Mouse (Mus musculus): ENCODE results near the gene Tbc1d15. TPM values are rescaled to one million over a fixed set of nuclear protein-coding genes. Genes with fewer than 3 reads are reported as not detected.
A peak's percentile ranks its signal among the peaks of the same experiment; 100 is the strongest.

Tbc1d15 gene
- 39.6 and 41.5 TPM in 2 replicates for polyA plus RNA-seq (2015; fragmentation: Nextera tagmentation; extraction: Ambion mirVana)

DNA sequence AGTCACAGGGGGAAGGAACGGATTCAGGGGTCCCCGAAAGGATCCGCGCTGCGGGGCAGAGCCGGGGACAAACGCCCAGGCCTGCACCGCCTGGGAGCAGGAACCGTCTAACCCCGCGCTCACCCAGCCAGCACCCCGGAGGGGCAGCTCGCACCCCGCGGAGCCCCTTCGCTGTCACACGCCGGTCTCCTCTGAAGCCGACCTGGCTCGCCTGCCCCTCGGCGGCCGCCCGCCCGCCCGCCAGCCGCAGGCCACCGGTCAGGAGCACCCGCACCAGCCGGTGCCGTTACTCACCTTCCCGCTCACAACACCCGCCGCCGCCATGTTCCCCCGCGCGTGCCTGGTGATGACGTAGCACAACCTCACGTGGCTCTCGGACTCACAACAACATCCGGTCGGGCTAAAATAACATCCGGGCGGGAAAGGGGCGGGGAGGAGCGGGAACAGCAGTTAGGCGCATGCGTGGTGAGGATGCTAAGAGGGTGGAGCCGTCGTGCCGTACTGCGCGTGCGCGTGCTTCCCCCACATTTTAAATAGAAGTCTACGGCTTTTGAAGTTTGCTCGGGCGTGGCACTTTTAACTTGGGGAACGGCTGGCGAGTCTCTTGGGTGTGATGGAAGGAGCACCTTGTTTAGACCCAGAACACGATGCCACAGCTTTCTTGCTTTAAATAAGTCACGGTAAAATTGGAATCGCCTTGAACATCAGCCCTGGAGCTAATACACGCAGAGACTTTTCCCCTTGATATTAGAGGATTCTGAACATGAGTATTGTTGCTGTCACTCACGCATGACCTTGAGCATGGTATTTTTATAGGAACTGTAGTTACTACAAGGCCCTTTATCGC is at the start of gene Tbc1d15:
Gene Tbc1d15, minus strand, starts transcription at position 380 of the 847 bp plus-strand sequence.
- no peaks in the 10 kb centered on the region for H3K36me3 ChIP-seq (ENCODE audit: poor library complexity, severe bottlenecking)
- H3K4me1 ChIP-seq: peaks cover 19% of the 10 kb centered on the region
- H3K27ac ChIP-seq: no peak within 1 kb of the TSS; the same call in 1 of the 2 replicates
- peak; percentile 99 for ATAC-seq
- no peaks in the 10 kb centered on the region for H3K9me3 ChIP-seq (replicated peaks)
- no peaks in the 10 kb centered on the region for H3K27me3 ChIP-seq
- peak within 1 kb of the TSS; percentile 97 for H3K4me3 ChIP-seq
- WGBS: under 1% methylated on average over 57 of the region's 67 CpGs
- peak within 1 kb of the TSS; percentile 90 for H3K9ac ChIP-seq
- peak within 1 kb of the TSS; percentile 74 for H3K4me2 ChIP-seq

DNA sequence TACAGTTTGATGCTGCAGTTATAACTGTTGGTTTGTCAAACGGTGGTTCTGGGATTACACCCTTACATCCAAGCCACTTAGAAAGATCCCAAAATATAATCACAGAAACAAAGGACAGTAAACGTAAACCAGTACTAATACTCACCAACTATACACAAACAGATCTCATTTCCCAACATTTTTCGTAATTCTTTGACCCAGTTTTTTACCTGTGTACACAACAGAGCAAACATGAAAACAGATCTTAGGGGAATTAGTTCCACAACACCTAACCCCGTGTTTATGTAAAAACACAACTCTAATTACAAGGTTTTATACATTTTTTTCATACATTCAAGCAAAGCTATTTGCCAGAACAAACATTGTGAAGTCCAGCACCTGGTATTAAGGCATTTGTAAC is 47.4 kb upstream of the Tbc1d15 start:
- no peaks in the 10 kb centered on the region for H3K9me3 ChIP-seq (replicated peaks)
- H3K4me3 ChIP-seq: no peak overlapping the region
- H3K27me3 ChIP-seq: no peaks in the 10 kb centered on the region
- peaks cover 58% of the 10 kb centered on the region for H3K36me3 ChIP-seq (ENCODE audit: poor library complexity, severe bottlenecking)
- no peak overlapping the region for H3K9ac ChIP-seq
- 94% methylated on average over 4 of the region's 4 CpGs for WGBS
- no peaks in the 10 kb centered on the region for H3K4me1 ChIP-seq
- H3K27ac ChIP-seq: no peak overlapping the region
- H3K4me2 ChIP-seq: no peak overlapping the region
- ATAC-seq: no peak

DNA sequence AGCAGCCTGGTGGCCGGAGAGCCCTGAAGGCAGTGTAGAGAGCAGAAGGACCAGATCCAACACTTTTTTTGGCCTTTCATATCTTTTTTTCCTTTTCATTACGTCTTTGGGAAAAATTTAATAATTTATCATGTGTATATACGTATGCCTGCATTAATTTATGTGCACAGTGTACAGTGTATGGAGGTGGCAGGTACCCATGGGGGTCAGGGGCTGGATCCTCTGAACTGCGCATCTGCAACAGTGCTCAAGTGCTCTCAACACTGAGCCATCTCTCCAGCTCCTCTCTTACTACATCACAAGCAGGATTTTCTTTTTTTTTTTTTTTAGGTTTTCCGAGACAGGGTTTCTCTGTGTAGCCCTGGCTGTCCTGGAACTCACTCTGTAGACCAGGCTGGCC is 46.3 kb upstream of the Tbc1d15 start:
- Histone ChIP-seq H3K27ac (no peak overlapping the region), H3K4me1 (no peaks in the 10 kb centered on the region), H3K27me3 (no peaks in the 10 kb centered on the region), H3K4me2 (no peak overlapping the region), H3K36me3 (ENCODE audit: poor library complexity, severe bottlenecking) (peaks cover 67% of the 10 kb centered on the region), H3K9me3 (replicated peaks) (no peaks in the 10 kb centered on the region), H3K9ac (no peak overlapping the region), H3K4me3 (no peak overlapping the region)
- ATAC-seq: no peak
- 94% methylated on average over 5 of the region's 5 CpGs for WGBS

DNA sequence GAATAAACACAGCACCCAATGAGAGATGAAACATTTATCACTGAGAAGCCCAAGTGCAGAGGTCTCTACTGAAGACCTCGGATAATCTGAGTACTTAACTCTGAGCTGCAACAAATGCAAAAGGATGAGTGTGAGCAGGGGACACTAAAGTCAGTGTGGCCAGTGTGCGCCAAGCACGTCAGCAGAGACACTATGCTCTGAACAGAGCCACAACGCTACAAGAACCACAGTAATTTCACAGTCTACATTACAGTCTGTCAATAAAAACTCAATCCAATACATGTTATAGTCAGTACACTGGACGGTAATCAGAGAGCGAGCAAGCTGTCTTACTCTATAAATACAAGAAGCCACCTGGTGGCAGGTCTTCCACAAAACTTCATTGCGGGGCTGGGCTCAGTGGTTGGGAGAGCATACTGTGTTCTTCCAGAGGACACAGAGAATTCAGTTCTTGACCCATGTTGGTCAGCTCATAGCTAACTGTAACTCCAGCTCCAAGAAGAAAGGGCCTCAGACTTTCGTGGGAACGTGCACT is 45.2 kb upstream of the Tbc1d15 start:
- no peaks in the 10 kb centered on the region for H3K4me1 ChIP-seq
- no peak overlapping the region for H3K27ac ChIP-seq
- H3K27me3 ChIP-seq: no peaks in the 10 kb centered on the region
- no peak for ATAC-seq
- H3K9me3 ChIP-seq (replicated peaks): no peaks in the 10 kb centered on the region
- peaks cover 73% of the 10 kb centered on the region for H3K36me3 ChIP-seq (ENCODE audit: poor library complexity, severe bottlenecking)
- no peak overlapping the region for H3K4me3 ChIP-seq
- WGBS: 84% methylated on average over 9 of the region's 9 CpGs
- H3K9ac ChIP-seq: no peak overlapping the region
- no peak overlapping the region for H3K4me2 ChIP-seq

DNA sequence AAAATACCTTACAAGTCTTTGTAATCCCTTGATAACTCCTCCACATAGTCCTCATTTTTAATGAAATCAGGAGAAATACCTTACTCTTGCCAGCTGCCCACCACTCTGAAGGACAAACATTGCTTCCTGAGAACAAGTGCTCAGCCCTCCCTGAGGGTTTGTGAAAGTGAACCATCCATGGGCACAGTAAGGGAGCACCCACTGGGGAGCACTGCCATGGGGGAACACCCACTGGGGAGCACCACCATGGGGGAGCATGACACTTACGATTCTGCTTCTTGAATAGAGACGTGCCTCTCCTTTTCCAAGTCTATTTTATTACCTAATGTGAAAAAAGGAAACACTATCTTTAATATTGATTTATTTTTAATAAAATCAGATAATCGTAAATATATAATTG is 43.9 kb upstream of the Tbc1d15 start:
- ATAC-seq: no peak
- H3K4me2 ChIP-seq: no peak overlapping the region
- H3K4me3 ChIP-seq: no peak overlapping the region
- no peak overlapping the region for H3K27ac ChIP-seq
- WGBS: 92% methylated on average over 3 of the region's 3 CpGs
- no peaks in the 10 kb centered on the region for H3K27me3 ChIP-seq
- H3K9ac ChIP-seq: no peak overlapping the region
- no peaks in the 10 kb centered on the region for H3K9me3 ChIP-seq (replicated peaks)
- peaks cover 76% of the 10 kb centered on the region for H3K36me3 ChIP-seq (ENCODE audit: poor library complexity, severe bottlenecking)
- no peaks in the 10 kb centered on the region for H3K4me1 ChIP-seq

DNA sequence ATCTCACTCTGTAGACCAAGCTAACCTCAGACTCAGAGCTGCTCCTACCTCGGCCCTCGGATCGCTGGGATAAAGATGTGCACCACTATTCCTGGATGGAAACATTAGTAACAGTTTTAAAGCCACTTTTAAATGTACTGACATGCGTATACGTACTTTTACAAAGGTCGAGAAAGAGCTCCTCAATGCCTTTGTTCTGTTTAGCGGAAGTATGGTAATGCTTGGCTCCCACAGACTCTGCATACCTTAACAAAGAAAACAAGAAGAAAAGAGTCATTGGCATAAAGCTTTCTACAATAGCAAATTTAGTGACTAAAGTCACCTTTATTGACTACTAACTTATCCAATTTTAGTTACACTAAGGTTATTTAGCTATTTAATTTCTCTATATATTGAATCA is 43.4 kb upstream of the Tbc1d15 start:
- Histone ChIP-seq H3K9me3 (replicated peaks) (no peaks in the 10 kb centered on the region), H3K4me1 (no peaks in the 10 kb centered on the region), H3K36me3 (ENCODE audit: poor library complexity, severe bottlenecking) (peaks cover 74% of the 10 kb centered on the region), H3K27me3 (no peaks in the 10 kb centered on the region), H3K4me3 (no peak overlapping the region), H3K4me2 (no peak overlapping the region), H3K9ac (no peak overlapping the region), H3K27ac (no peak overlapping the region)
- 88% methylated on average over 7 of the region's 7 CpGs for WGBS
- ATAC-seq: no peak

DNA sequence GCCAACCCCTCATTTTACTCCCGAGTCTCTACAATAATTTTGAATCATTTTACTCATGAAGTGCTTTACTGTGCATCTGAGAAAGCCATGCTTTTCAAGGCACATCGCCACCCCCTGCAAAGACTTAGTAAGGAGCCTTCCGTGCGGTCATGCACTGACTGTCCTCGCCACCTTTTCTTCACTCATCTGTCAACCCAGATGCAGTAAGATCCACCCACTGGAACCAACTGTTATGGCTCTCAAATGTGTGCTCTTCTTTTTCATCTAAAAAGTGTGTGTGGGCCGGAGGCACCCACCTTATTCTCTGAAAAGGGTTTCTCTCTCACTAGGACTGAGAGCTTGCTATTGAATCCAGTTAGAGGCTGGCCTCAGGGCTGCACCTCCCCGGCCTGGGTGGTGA is 42.7 kb upstream of the Tbc1d15 start:
- H3K4me1 ChIP-seq: no peaks in the 10 kb centered on the region
- H3K9me3 ChIP-seq (replicated peaks): no peaks in the 10 kb centered on the region
- 94% methylated on average over 7 of the region's 7 CpGs for WGBS
- no peak overlapping the region for H3K9ac ChIP-seq
- H3K27me3 ChIP-seq: no peaks in the 10 kb centered on the region
- H3K36me3 ChIP-seq (ENCODE audit: poor library complexity, severe bottlenecking): peaks cover 73% of the 10 kb centered on the region
- H3K27ac ChIP-seq: no peak overlapping the region
- no peak overlapping the region for H3K4me2 ChIP-seq
- no peak for ATAC-seq
- no peak overlapping the region for H3K4me3 ChIP-seq

DNA sequence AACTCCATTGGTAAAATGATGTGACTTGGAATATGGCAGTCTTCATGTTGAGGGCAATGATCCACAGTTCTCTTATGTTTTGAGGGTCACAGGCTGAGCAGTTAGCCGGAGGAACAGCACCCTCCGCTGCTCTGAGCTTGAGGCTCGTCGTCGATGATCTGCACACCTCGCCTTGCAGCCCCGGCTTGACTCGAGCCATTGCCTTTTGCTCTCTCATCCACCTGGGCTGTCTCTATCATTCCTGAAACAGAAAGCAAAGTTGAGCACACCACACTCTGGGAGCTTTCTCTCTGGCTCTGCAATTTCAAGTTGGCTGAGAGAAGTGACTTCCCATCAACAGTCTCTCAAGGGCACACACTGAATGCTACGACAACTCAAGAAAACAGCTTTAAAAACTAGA is 39.4 kb upstream of the Tbc1d15 start:
- Histone ChIP-seq H3K4me2 (no peak overlapping the region), H3K4me3 (no peak overlapping the region), H3K36me3 (ENCODE audit: poor library complexity, severe bottlenecking) (peaks cover 76% of the 10 kb centered on the region), H3K4me1 (no peaks in the 10 kb centered on the region), H3K27ac (no peak overlapping the region), H3K27me3 (no peaks in the 10 kb centered on the region), H3K9ac (no peak overlapping the region), H3K9me3 (replicated peaks) (no peaks in the 10 kb centered on the region)
- 96% methylated on average over 9 of the region's 9 CpGs for WGBS
- ATAC-seq: no peak

DNA sequence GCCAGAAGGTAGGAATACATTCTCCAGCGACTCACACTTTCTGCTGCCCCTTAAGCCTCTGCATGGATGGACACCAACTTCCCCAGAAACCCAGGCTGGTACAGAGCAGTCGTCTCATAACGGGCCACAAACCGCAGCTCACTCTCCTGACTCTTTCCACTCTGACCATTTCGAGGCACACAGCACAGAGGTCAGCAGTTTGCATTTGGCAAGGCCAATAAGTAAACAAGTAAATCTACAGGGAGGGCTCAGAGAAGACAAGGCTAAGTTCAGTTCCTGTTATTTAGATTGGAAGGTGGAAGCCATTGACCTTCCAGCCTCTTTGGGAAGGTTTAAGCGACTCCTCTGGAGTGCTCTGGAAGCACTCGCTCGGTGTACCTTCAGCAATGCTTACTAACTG is 37.6 kb upstream of the Tbc1d15 start:
- 94% methylated on average over 8 of the region's 8 CpGs for WGBS

DNA sequence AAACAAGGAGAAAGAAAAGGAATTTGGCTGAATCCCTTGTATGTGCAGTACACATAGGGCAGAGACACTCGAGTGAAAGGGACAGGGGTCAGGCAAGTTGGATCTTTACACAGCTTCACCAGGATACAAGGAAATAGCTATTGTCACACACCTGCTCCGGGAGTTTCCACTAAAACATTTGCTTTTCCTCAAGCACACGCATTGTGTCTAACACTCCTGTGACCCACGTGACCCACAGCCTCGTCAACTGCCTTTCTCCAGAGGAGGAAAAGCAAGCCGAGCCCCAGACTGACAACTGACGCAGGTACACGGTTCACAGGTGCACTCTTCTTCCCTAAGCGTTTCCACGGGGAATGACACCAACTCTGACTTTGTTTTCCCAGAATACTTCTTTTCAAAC is 32.9 kb upstream of the Tbc1d15 start:
- Histone ChIP-seq H3K9me3 (replicated peaks) (no peaks in the 10 kb centered on the region; the same call in 1 of the 2 replicates), H3K4me2 (no peak overlapping the region), H3K27me3 (no peaks in the 10 kb centered on the region), H3K4me3 (no peak overlapping the region), H3K36me3 (ENCODE audit: poor library complexity, severe bottlenecking) (peaks cover 24% of the 10 kb centered on the region), H3K9ac (no peak overlapping the region), H3K27ac (no peak overlapping the region), H3K4me1 (no peaks in the 10 kb centered on the region)
- ATAC-seq: no peak
- 81% methylated on average over 10 of the region's 10 CpGs for WGBS

More for the DNA sequence above, 37.6 kb upstream of the Tbc1d15 start:
- H3K9me3 ChIP-seq (replicated peaks): no peaks in the 10 kb centered on the region
- H3K27me3 ChIP-seq: no peaks in the 10 kb centered on the region
- no peak for ATAC-seq
- no peak overlapping the region for H3K4me3 ChIP-seq
- H3K36me3 ChIP-seq (ENCODE audit: poor library complexity, severe bottlenecking): peaks cover 63% of the 10 kb centered on the region
- no peaks in the 10 kb centered on the region for H3K4me1 ChIP-seq
- H3K4me2 ChIP-seq: no peak overlapping the region
- H3K9ac ChIP-seq: no peak overlapping the region
- no peak overlapping the region for H3K27ac ChIP-seq

DNA sequence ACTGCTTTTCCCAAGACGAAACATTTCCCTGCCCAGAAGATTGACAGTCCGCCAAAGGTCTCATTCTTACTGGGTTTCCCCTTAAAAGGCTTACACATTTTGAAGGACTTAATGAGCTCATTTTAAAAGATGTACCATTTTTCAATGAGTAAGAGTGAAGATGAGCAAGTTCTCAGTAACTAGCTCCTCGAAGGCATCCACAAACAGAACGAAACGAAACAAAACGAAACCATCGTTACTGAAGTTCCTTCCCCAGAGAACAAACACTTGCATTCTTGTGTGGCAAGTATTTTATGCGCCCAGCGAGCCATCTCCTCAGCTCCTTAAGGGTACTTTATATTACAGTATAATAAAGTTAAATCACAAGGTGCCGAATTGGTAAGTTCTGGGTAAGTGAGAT is 30.1 kb upstream of the Tbc1d15 start:
- Histone ChIP-seq H3K4me1 (no peaks in the 10 kb centered on the region), H3K9ac (no peak overlapping the region), H3K27ac (no peak overlapping the region), H3K4me3 (no peak overlapping the region), H3K27me3 (no peaks in the 10 kb centered on the region), H3K4me2 (no peak overlapping the region), H3K36me3 (ENCODE audit: poor library complexity, severe bottlenecking) (peaks cover 5% of the 10 kb centered on the region; the same call in 1 of the 2 replicates), H3K9me3 (replicated peaks) (no peaks in the 10 kb centered on the region; the same call in 1 of the 2 replicates)
- ATAC-seq: no peak
- WGBS: 87% methylated on average over 10 of the region's 10 CpGs

DNA sequence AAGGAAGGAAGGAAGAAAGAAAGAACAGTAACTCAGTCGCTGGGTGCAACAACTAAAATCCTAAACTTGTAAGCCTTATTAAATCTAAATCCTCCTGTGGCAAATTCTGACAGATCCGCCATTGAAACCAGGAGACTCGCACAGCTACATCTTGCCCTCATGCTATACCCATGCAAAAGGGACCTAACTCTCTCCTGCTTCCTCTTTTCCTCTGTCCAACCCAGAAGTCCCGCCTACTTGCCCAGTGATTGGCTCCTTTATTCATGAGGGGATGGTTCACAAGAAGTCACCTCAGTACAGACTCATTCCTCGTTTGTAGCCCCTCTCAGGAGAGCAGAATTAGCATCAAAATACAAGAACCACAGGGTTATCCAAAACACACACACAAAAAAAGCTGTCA is 20.4 kb upstream of the Tbc1d15 start:
- ATAC-seq: no peak
- Histone ChIP-seq H3K4me2 (no peak overlapping the region), H3K4me1 (no peaks in the 10 kb centered on the region), H3K36me3 (ENCODE audit: poor library complexity, severe bottlenecking) (no peaks in the 10 kb centered on the region), H3K27ac (no peak overlapping the region), H3K9me3 (replicated peaks) (no peaks in the 10 kb centered on the region), H3K4me3 (no peak overlapping the region), H3K9ac (no peak overlapping the region), H3K27me3 (no peaks in the 10 kb centered on the region)
- WGBS: 60% methylated on average over 5 of the region's 5 CpGs
